Mouse (Mus musculus) stomach, postnatal 0 days (tissue): ENCODE data around the gene Prdm15.

ENCODE experiments used
- CTCF ChIP-seq: IDR thresholded peaks from 2 replicates; pipeline ENCODE4 v1.5.1; 2016; ENCODE audit warnings: antibody characterized with exemption, low read depth, mild to moderate bottlenecking, moderate library complexity
- EP300 ChIP-seq: optimal IDR thresholded peaks from 2 replicates; pipeline ENCODE3; 2016; ENCODE audit warnings: antibody characterized with exemption

DNA sequence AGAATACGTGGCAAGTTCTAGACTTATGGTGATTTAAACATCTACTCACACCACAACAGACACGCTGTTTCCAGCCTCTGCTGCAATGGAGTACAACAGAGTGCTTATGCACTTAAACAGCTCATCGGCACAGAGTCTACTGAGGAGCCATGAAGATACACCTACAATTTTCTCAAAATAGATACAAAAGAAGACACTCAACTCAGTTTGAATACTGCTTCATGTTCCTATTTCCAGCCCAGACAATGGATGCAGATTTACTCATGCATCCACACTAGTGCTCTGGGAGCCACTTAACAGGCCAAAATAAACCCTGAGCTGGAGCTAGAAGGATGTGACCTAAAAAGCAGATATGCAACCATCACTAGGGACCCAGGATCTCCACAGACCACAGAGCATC lies 42.8 kb downstream of the Prdm15 start:
- TF ChIP-seq CTCF: no peak
- TF ChIP-seq EP300: no peak
